Mouse (Mus musculus) frontal cortex, adult 2 months (tissue): ENCODE data around the gene Gtf3c5. TPM values are rescaled to one million over a fixed set of nuclear protein-coding genes. Genes with fewer than 3 reads are reported as not detected.

Experiments
- DNase-seq, 2 experiments: peaks; one replicate each; pipeline ENCODE4 v3.0.0; 2022; ENCODE audit warnings: low spot score in 1 of 2; ENCODE audit errors: extremely low spot score in 1 of 2
- polyA plus RNA-seq: library from polyadenylated mRNA; depleted of rRNA; stranded (reverse); fragments of >200 nt; gene quantifications from 2 replicates; pipeline ENCODE4 v1.2.3, GENCODE M21; 2012; rRNA removed

Gtf3c5 gene
- polyA plus RNA-seq: 21.8 and 23.8 TPM in 2 replicates

DNA sequence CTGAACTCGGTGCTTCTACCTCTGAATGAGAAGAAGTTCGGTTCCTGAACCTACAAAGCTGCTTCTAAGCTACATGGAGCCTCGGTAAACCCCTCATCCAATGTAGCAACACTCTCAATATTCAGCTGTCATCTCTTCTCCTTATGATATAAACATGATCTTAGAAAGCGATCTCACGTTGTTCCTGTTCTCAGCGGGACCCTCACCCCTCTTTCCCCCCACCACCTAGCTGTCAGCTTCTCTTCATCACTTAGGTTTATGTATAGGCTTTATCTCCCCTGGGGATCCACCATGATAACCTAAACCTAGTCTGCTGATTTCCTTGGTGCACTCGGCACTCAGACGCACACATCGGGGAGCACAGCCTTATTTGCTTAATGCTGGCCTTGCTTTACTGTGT lies at the start of gene Gtf3c5:
TSS of gene Gtf3c5 (minus strand) at position 101 of the 400 bp plus-strand sequence.
- no peak for DNase-seq

DNA sequence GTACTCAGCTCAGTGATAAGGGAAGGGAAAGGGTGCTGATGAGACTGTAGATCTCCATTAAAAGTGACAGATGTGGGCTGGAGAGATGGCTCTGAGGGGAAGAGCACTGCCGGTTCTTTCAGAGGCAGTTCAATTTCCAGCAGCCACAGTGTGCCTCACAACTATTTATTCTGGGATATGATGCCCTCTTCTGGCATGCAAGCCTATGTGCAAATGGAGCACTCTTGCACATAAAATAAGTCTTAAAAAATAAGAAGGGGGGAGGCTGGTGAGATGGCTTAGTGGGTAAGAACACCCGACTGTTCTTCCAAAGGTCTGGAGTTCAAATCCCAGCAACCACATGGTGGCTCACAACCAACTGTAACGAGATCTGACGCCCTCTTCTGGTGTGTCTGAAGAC lies 49.6 kb upstream of the Gtf3c5 start:
- DNase-seq: no peak

DNA sequence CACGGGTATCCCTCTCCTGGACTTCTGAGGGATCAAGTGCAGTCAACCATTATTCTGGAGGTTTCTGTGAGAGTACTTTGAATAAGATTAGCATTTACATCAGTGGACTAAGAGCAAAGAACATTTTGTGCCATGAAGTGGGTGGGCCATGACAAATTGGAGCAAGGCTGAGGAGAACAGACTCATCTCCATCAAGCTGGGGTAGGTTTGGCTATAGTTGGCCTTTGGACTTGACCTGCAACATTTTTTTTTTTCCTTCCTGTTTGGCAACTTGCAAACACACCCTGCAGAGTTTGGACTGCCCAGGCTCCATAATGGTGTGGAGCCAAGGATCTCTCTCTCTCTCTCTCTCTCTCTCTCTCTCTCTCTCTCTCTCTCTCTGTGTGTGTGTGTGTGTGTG lies 49.1 kb upstream of the Gtf3c5 start:
- DNase-seq: no peak

DNA sequence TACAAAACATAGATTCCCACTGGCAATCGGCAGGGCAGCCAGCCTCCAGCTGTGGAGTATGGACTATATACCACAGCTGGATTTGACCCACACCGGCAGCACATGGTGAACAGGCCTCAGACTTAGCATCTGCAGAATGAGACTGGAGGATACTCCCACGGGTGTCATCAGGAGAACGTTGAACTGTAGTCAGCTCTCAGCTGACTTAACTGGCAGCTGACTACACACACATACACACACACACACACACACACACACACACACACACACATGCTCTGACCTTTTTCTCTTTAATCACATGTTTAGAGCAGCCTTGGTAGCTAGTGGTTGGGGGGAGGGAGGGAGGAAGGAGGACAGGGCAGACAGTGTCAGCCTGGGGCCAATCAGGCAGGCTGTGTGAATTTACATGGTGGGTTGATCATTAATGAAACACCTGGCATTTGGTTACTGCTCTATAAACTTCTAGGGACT lies 46.4 kb upstream of the Gtf3c5 start:
- no peak for DNase-seq

DNA sequence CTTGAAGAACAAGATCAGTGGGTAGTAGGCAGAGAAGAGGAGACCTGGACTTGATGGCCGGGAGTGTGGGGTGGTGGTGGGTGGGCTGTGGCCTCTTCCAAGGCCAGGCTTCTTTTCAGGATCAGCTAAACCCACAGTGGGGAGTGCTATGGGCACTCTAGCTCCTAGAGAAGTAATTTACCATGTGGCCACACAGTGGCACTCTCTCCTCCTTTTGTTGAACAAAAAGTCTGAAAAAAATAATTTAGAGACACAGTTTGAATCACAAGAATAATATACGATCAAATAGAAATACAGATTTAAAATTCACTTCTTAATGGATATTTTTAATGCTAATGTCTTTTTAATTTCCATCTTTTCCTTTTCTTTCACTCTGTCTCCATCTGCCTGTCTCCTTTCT lies 44.5 kb upstream of the Gtf3c5 start:
- no peak for DNase-seq

DNA sequence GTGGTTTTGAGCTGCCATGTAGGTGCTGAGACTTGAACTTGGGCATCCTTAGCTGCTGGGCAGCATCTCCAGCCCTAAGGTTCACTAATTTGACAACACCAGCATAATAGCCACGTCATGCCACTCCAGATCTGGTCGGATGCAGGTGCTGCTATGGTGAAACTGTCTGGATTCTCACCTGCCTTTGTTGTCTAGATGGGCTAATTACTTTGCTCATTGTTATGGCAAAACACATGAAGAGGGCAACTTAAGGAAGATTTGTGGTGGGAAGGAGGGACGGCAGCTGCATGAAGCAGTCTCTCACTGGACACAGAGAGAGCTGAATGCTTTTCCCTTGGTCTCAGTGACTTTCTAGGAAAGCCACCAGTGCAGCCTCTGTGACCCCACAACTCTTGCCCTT lies 42.5 kb upstream of the Gtf3c5 start:
- DNase-seq: no peak

DNA sequence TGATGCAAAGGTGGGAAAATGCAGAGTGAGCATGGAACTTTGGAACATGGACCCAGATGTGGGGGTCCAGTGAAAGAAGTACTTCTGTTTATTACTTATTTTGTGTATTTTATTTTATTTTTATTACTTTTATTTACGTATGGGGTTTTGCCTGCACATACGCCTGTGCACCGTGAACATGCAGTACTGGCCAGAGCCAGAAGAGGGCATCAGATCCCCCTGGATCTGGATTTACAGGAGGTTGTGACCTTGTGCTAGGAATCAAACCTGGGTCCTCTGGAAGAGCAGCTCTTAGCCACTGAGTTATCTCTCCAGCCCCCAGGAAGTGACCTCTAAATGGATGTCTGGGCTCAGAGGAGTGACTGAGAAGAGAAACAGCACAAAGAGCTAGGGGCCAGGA lies 41.3 kb upstream of the Gtf3c5 start:
- no peak for DNase-seq

DNA sequence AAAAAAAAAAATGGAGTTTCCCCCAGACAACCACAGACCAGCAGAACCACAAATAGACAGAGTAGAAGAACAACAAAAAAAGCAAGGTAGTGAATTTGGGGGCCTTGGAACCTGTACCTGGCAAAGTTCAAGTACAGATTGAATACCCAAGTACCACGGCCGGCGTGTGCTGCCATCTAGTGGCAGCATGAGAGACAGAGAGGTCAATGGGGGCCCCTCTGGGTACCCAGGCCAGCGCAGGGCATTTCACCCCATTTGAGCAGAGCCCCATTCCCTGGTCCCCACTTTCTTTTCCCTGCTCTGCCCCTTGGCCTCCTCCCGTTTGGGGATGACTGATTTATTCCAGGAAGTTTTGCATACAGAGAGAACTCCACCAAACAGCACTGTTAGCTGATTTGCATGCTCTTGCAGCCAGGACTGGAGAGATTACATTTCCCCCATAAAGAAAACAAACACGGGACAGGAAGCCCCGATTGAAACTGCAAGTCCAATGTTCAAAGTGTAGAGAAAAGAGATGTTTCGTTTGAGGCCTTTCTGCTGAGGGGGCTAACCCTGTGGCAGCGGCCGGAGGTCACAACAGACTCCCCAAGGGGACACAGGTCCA lies 39.1 kb upstream of the Gtf3c5 start:
- DNase-seq: peak in 1 of 2 experiments; percentile 20

DNA sequence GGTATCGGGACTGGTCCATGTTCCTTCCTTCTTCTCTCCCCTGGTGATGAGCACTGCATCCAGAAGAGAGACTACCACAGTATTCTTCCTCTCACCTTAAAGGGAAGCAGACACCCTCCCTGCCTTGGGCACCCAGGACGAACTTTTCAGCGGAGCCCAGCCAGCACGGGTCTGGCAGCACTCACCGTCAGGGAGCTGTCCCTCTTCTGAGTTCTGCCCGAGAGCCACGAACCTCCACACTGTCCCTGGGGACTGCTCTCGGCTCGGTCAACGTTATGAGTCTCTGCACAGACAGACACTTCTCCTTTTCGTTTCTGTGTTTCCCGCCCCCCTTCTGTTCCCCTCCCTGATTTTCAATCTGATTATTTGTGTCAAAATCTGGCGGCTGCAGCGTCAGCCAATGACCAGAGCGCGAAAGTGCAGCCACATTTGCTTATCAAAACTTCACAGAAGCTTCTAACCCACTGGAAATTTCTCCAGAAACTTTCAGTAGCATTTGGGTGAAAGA lies 38.2 kb upstream of the Gtf3c5 start, which contains the start of gene Gfi1b:
TSS of gene Gfi1b (minus strand) at position 319 of the 508 bp plus-strand sequence.
- DNase-seq: no peak

DNA sequence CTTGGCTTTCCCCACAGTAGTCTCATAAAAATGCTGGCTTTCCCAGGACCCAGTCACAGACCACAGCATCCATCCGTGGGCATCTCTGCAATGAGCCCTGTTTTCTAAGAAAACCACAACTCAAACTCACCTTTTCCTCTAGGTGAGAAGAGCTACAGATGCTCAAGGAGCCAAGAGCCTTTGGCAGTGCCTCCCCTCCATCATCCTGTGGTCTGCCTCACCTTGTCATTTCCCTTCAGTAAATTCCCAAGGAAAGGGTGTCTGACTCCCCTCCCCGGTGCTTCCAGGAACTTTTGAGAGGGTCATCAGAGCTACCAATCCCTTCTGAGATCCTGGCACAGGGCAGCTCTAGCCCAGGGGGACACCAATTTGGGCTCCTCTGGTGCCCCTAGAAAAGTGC lies 37.6 kb upstream of the Gtf3c5 start:
- no peak for DNase-seq

DNA sequence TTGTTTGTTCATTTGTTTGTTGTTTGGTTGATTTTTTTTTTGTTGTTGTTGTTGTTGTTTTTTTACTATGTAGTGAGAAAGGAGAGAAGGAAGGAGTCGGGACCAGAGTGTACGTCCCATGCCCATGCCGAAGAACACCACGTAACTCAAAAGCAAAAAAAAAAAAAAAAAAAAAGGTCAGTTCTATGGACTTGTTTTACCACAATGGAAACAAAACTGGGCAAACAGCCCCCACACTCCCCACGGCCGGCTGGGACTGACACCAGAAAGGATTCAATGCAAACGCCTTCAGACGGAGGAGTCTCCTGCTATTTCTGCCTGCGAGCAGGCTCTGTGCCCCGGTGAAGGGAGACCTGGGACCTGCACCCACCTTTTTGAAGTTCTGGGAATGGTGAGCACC lies 37.0 kb upstream of the Gtf3c5 start:
- no peak for DNase-seq

DNA sequence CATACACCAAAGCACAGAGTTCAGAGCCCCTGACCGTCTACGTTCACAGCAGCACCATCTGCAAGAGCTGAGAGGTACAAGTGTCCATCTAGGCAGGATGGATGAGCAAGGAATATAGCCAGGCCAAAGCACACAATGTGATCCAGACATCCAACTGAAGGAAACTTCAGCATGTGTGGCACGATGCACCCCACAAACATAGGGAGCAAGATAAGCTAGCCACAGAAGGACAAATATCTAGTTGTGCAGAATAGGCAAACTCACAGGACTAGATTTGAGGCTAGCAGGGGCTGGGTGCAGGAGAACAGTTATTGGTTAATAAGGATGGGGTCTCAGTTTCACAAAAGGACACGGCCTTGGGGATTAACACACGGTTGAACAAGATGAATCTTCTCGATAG lies 35.8 kb upstream of the Gtf3c5 start:
- no peak for DNase-seq

DNA sequence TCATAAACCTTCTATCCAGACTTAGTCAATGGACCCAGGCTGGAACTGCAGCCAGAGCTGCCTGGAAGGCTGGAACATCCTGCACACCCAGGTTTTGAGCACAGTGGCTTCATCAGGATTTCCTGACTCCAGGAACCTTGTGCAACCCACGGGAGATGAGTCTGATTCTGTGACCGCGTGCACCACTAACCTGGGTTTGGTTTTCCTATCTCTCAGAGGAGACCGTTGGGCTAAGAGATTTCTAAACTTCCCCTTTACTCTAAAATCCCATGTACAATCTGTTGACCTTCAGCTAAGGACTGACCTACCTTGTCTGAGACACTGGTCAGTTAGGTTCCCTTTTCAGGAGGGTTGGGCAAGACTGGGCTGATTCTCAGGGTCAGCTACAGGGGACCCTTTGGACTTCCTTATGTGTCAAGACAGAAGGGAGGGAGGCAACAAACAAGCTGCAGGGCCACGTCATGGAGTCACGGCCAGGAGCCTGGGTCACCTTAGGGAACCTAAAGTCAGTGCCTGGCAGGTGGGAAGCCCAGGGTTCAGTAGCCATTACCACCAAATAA lies 35.3 kb upstream of the Gtf3c5 start:
- DNase-seq: no peak

DNA sequence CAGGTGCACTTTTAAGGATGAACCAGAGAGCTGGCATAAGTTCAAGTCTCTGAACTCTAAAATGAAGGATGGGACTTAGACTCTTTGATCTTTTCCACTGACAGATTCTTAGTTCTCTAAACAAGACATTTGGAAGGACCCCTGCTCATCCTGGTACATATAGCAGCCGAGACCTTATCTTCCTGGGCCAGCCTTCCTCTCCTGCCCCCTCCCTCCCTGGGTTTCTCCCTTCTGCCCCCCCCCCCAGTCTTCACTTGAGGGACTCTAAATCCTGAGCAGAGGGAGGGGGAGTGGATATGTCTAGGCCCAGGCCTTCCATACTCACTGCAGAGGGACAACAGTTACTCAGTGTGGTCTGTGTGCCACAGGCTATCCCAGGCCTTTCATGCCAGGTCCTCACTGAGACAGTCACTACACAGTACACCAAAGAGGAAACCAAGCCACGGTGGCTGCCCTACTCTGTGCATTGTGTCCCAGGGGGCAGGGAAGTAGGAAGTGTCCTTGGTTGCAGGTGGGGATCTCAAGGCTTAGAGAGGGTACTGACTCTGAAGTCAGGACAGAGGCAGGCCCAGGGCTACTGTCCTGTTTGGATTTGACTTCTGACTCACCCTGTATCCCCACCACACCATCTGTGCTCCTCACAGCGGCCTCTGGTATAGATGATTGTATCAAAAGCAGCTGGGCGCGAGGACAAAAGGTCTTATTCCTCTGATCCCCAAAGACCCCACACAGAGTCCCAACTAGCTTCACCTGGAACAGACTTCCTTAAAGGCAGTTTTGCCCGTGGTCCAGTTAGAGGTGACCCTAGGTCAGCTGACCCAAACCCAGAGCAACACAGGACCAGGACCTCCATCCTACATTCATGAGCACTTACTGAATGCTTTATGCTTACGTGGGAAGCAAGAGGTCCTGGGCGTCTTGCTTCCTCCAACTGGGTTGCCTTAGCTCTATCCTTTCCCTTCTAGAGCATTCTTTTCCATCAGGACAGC lies 34.2 kb upstream of the Gtf3c5 start:
- no peak for DNase-seq

DNA sequence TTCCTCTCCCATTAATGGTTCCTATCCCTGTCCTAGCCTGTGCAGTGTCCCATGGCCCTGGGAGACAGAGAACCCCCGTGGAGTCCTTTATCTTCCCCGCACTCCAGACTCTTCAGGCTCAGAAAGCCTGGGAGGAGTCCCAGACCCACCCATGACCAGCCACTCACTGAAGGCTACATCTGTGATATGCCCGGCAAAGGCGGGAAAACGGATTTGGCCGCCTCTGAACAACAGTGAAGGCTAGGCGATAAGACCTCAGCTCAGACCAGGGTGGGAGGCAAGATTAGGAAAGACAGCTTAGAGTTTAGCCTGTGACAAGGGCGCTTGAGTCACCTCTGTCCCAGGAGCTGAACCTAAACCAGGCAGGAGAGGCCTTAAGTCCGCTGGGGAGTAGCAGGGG lies 33.3 kb upstream of the Gtf3c5 start:
- DNase-seq: no peak

DNA sequence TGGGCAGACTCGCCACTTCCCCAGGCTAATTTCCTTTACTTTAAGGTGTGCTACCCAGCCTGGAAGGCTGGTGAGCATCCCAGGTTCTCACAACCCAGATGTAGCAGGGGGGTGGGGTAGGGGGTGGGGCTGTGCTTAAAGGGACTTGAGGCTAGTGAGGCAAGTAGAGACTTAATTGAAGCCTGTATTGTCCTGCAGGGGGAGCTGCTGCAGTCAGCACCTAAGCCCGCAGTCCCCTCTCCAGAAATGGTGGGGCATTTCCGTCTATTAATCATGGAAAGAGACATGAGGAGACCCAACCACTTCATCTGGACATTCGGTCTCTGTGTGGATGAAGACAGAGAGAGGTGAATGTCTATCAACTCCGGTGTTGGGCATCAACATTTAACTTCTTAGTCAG lies 32.8 kb upstream of the Gtf3c5 start:
- DNase-seq: no peak

DNA sequence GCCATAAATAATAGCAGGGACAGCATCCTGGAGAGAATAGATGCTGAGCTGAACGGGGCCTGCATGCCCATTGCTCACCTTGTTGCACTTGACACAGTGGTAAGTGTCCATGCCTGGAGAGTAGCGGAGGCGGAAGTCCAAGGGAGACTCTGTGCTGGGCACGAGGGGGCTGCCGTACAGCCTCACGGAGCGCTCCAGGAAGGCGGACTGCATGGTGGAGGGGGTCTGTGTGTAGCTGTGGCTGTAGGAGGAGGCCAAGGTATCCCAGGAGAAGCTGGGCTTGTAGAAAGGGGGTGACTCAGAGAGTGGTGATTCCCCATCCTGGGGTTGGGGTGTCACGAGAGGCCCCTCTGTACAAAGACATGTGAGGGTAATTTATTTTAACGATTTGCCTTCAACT lies 30.0 kb upstream of the Gtf3c5 start:
- no peak for DNase-seq

DNA sequence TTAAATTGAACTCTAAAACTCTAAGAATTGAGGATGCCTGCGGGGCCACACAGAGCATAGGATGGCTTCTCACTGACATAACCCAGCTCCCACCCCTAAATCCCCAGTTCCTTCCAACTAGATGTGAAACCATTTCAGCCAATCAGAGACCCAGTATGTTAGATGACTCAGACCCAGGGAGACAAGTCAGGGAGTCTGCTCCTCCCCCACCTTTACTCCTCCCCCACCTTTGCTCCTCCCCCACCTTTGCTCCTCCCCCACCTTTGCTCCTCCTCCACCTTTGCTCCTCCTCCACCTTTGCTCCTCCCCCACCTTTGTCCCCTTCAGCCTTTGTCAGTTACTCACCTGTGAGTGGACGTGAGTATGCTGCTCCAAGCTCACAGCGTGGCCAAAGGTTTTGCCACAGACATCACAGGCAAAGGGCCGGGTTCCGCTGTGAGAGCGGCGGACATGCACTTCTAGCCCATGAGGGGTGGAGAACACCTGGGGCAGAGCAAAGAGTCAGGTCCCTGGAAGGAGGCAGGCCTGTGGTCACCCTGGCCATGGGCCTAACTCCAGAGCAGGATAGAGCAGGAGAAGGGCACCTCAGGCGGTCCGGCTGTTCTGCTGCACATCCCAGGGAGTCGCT lies 29.0 kb upstream of the Gtf3c5 start:
- DNase-seq: no peak

DNA sequence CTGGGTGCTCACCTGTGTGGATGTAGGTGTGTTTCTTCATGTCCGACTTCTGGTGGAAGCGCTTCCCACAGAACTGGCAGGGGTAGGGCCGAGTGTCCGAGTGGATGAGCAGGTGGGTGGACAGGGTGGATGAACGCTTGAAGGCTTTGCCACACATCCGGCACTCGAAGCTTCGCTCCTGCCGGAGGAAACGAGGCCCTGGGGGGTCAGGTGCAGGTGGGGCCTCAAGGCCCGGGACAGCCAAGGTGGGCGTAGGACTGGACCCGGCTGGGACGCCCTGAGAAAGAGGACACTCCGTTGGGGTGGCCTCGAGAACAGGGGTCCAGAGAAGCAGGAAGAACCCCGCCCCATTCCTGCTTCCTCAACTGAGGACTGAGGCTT lies 27.8 kb upstream of the Gtf3c5 start:
- no peak for DNase-seq

DNA sequence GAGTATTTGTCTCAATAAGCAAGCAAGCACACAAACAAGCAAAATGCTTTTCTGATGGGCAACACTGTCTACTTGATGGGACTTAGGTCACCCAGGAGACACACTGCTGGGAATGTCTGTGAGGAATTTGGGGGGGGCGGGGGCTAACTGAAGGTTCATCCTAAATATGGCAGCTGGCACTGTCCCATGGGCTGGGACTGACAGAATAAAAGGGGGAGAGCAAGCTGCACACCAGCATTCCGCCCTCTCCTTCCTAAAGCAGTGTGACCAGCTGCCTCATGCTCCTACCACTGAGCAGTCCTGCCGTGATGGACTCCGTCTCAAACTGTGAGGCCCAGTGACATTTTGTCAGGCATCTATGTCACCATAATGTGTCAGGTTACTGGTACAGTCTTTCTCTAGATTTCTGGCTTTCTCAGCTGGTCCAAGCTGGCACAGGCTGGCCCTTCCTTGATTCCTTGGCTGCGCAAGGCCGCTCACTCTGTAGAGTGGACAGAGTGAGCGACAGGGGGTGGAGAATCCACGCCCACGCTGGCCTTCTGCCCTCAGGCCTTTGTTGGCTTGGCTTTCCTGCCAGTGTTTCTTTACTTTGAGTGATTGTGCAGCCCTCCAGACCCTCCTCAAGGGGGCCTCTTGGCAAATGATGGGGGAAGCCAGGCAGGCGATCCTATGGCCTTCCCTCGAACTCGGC lies 27.3 kb upstream of the Gtf3c5 start:
- DNase-seq: no peak
